Mouse (Mus musculus): ENCODE measurements at regions not wholly inside any gene's neighbourhood (a gene's known extent, or its start where the extent isn't known, plus 50 kb on each side); places are given as distances from the start of the nearest gene placed in this dataset.
"Not testable (repeated sequence)": the region's sequence is repeated elsewhere in the genome, so short reads cannot be mapped to it uniquely, and the experiment has no call there.

GRCm38 (mm10) chr9:33168159-33168558 lies 532.1 kb downstream of the Ets1 start:
- H3K27me3 ChIP-seq (ENCODE audit: control insufficient read depth, insufficient read depth, low read length): no peaks in the 10 kb centered on the region
- 50% methylated on average over 6 of the region's 6 CpGs for WGBS
- H3K9ac ChIP-seq (ENCODE audit: low read length): no peak overlapping the region
- no peaks in the 10 kb centered on the region for H3K9me3 ChIP-seq (replicated peaks; ENCODE audit: control insufficient read depth, low read length)
- H3K27ac ChIP-seq (ENCODE audit: low read length): no peak overlapping the region
- no peak for ATAC-seq (ENCODE audit: insufficient read depth, low FRiP score)
- no peaks in the 10 kb centered on the region for H3K36me3 ChIP-seq (ENCODE audit: control insufficient read depth, insufficient read depth, low read length)
- no peak overlapping the region for H3K4me3 ChIP-seq (replicated peaks; ENCODE audit: low read length)
- no peak overlapping the region for H3K4me2 ChIP-seq (ENCODE audit: low read depth, low read length)
- H3K4me1 ChIP-seq (ENCODE audit: control insufficient read depth, insufficient read depth, low read length): no peaks in the 10 kb centered on the region

- not testable (repeated sequence) for H3K36me3 ChIP-seq (ENCODE audit: control insufficient read depth, insufficient read depth, low read length); H3K27me3 ChIP-seq (ENCODE audit: control insufficient read depth, insufficient read depth, low read length); H3K9me3 ChIP-seq (replicated peaks; ENCODE audit: control insufficient read depth, low read length); H3K4me1 ChIP-seq (ENCODE audit: control insufficient read depth, insufficient read depth, low read length); H3K4me3 ChIP-seq (replicated peaks; ENCODE audit: low read length); ATAC-seq (ENCODE audit: insufficient read depth, low FRiP score); H3K27ac ChIP-seq (ENCODE audit: low read length); H3K9ac ChIP-seq (ENCODE audit: low read length); H3K4me2 ChIP-seq (ENCODE audit: low read depth, low read length)
- WGBS: 71% methylated on average over 1 of the region's 1 CpGs
These were observed 533.1 kb downstream of the Ets1 start for GRCm38 (mm10) chr9:33169093-33169492.

- Histone ChIP-seq H3K27me3 (ENCODE audit: control insufficient read depth, insufficient read depth, low read length) (no peaks in the 10 kb centered on the region), H3K4me2 (ENCODE audit: low read depth, low read length) (no peak overlapping the region)
- ATAC-seq (ENCODE audit: insufficient read depth, low FRiP score): no peak
These were observed 544.0 kb downstream of the Ets1 start for GRCm38 (mm10) chr9:33180066-33180465.

GRCm38 (mm10) chr9:33187187-33187586 lies 551.2 kb downstream of the Ets1 start:
- WGBS: 61% methylated on average over 3 of the region's 3 CpGs
- Histone ChIP-seq H3K4me3 (replicated peaks; ENCODE audit: low read length) (no peak overlapping the region), H3K9me3 (replicated peaks; ENCODE audit: control insufficient read depth, low read length) (no peaks in the 10 kb centered on the region), H3K27me3 (ENCODE audit: control insufficient read depth, insufficient read depth, low read length) (no peaks in the 10 kb centered on the region), H3K27ac (ENCODE audit: low read length) (no peak overlapping the region), H3K9ac (ENCODE audit: low read length) (no peak overlapping the region), H3K4me1 (ENCODE audit: control insufficient read depth, insufficient read depth, low read length) (no peaks in the 10 kb centered on the region), H3K4me2 (ENCODE audit: low read depth, low read length) (no peak overlapping the region), H3K36me3 (ENCODE audit: control insufficient read depth, insufficient read depth, low read length) (no peaks in the 10 kb centered on the region)
- ATAC-seq (ENCODE audit: insufficient read depth, low FRiP score): no peak

More at GRCm38 (mm10) chr9:33180066-33180465, 544.0 kb downstream of the Ets1 start:
- no peaks in the 10 kb centered on the region for H3K4me1 ChIP-seq (ENCODE audit: control insufficient read depth, insufficient read depth, low read length)
- H3K9ac ChIP-seq (ENCODE audit: low read length): no peak overlapping the region
- H3K9me3 ChIP-seq (replicated peaks; ENCODE audit: control insufficient read depth, low read length): no peaks in the 10 kb centered on the region
- H3K4me3 ChIP-seq (replicated peaks; ENCODE audit: low read length): no peak overlapping the region
- H3K36me3 ChIP-seq (ENCODE audit: control insufficient read depth, insufficient read depth, low read length): no peaks in the 10 kb centered on the region
- H3K27ac ChIP-seq (ENCODE audit: low read length): no peak overlapping the region

- WGBS: 75% methylated on average over 2 of the region's 2 CpGs
- Histone ChIP-seq H3K27ac (ENCODE audit: low read length) (no peak overlapping the region), H3K36me3 (ENCODE audit: control insufficient read depth, insufficient read depth, low read length) (no peaks in the 10 kb centered on the region), H3K4me1 (ENCODE audit: control insufficient read depth, insufficient read depth, low read length) (no peaks in the 10 kb centered on the region), H3K27me3 (ENCODE audit: control insufficient read depth, insufficient read depth, low read length) (no peaks in the 10 kb centered on the region), H3K4me2 (ENCODE audit: low read depth, low read length) (no peak overlapping the region), H3K4me3 (replicated peaks; ENCODE audit: low read length) (no peak overlapping the region), H3K9ac (ENCODE audit: low read length) (no peak overlapping the region), H3K9me3 (replicated peaks; ENCODE audit: control insufficient read depth, low read length) (no peaks in the 10 kb centered on the region)
- ATAC-seq (ENCODE audit: insufficient read depth, low FRiP score): no peak
These were observed 573.1 kb downstream of the Ets1 start for GRCm38 (mm10) chr9:33209083-33209482.

GRCm38 (mm10) chr9:33214523-33214922 lies 578.5 kb downstream of the Ets1 start:
- no peaks in the 10 kb centered on the region for H3K27me3 ChIP-seq (ENCODE audit: control insufficient read depth, insufficient read depth, low read length)
- WGBS: 71% methylated on average over 1 of the region's 1 CpGs
- ATAC-seq (ENCODE audit: insufficient read depth, low FRiP score): no peak

GRCm38 (mm10) chr9:33220981-33221380 lies 585.0 kb downstream of the Ets1 start:
- Histone ChIP-seq H3K36me3 (ENCODE audit: control insufficient read depth, insufficient read depth, low read length) (no peaks in the 10 kb centered on the region), H3K27ac (ENCODE audit: low read length) (no peak overlapping the region), H3K9ac (ENCODE audit: low read length) (no peak overlapping the region), H3K9me3 (replicated peaks; ENCODE audit: control insufficient read depth, low read length) (no peaks in the 10 kb centered on the region), H3K27me3 (ENCODE audit: control insufficient read depth, insufficient read depth, low read length) (no peaks in the 10 kb centered on the region), H3K4me2 (ENCODE audit: low read depth, low read length) (no peak overlapping the region), H3K4me3 (replicated peaks; ENCODE audit: low read length) (no peak overlapping the region), H3K4me1 (ENCODE audit: control insufficient read depth, insufficient read depth, low read length) (no peaks in the 10 kb centered on the region)
- no peak for ATAC-seq (ENCODE audit: insufficient read depth, low FRiP score)
- WGBS: 78% methylated on average over 4 of the region's 4 CpGs

More at GRCm38 (mm10) chr9:33214523-33214922, 578.5 kb downstream of the Ets1 start:
- Histone ChIP-seq H3K4me3 (replicated peaks; ENCODE audit: low read length) (no peak overlapping the region), H3K4me2 (ENCODE audit: low read depth, low read length) (no peak overlapping the region), H3K4me1 (ENCODE audit: control insufficient read depth, insufficient read depth, low read length) (no peaks in the 10 kb centered on the region), H3K27ac (ENCODE audit: low read length) (no peak overlapping the region), H3K9ac (ENCODE audit: low read length) (no peak overlapping the region), H3K9me3 (replicated peaks; ENCODE audit: control insufficient read depth, low read length) (no peaks in the 10 kb centered on the region), H3K36me3 (ENCODE audit: control insufficient read depth, insufficient read depth, low read length) (no peaks in the 10 kb centered on the region)

GRCm38 (mm10) chr9:33222066-33222805 lies 586.2 kb downstream of the Ets1 start:
- Histone ChIP-seq H3K4me3 (replicated peaks; ENCODE audit: low read length) (no peak overlapping the region), H3K36me3 (ENCODE audit: control insufficient read depth, insufficient read depth, low read length) (no peaks in the 10 kb centered on the region), H3K4me1 (ENCODE audit: control insufficient read depth, insufficient read depth, low read length) (no peaks in the 10 kb centered on the region), H3K27ac (ENCODE audit: low read length) (no peak overlapping the region), H3K4me2 (ENCODE audit: low read depth, low read length) (no peak overlapping the region), H3K9me3 (replicated peaks; ENCODE audit: control insufficient read depth, low read length) (no peaks in the 10 kb centered on the region), H3K27me3 (ENCODE audit: control insufficient read depth, insufficient read depth, low read length) (no peaks in the 10 kb centered on the region), H3K9ac (ENCODE audit: low read length) (no peak overlapping the region)
- ATAC-seq (ENCODE audit: insufficient read depth, low FRiP score): no peak
- WGBS: 59% methylated on average over 11 of the region's 11 CpGs

GRCm38 (mm10) chr9:33233699-33234131 lies 597.7 kb downstream of the Ets1 start:
- no peaks in the 10 kb centered on the region for H3K9me3 ChIP-seq (replicated peaks; ENCODE audit: control insufficient read depth, low read length)
- H3K27ac ChIP-seq (ENCODE audit: low read length): no peak overlapping the region
- H3K4me2 ChIP-seq (ENCODE audit: low read depth, low read length): no peak overlapping the region
- 45% methylated on average over 9 of the region's 9 CpGs for WGBS
- H3K27me3 ChIP-seq (ENCODE audit: control insufficient read depth, insufficient read depth, low read length): no peaks in the 10 kb centered on the region
- no peak overlapping the region for H3K9ac ChIP-seq (ENCODE audit: low read length)
- no peaks in the 10 kb centered on the region for H3K4me1 ChIP-seq (ENCODE audit: control insufficient read depth, insufficient read depth, low read length)
- H3K4me3 ChIP-seq (replicated peaks; ENCODE audit: low read length): no peak overlapping the region
- no peak for ATAC-seq (ENCODE audit: insufficient read depth, low FRiP score)
- H3K36me3 ChIP-seq (ENCODE audit: control insufficient read depth, insufficient read depth, low read length): no peaks in the 10 kb centered on the region

Data from stomach, embryonic 16.5 days (tissue).